Mouse (Mus musculus) heart, embryonic 15.5 days (tissue): ENCODE data around the gene Klf1. TPM values are rescaled to one million over a fixed set of nuclear protein-coding genes. Genes with fewer than 3 reads are reported as not detected.
A peak's percentile ranks its signal among the peaks of the same experiment; 100 is the strongest.

Source experiments
- ATAC-seq: fragments of 200-750 bp; cut with Nextera tagmentation; replicated peaks from 2 replicates; pipeline ENCODE4 v1.8.0; 2017; ENCODE audit warnings: low read depth, moderate TSS enrichment; ENCODE audit not compliant: insufficient number of reproducible peaks, insufficient read depth, low FRiP score
- H3K27ac ChIP-seq: fragments of 300-500 bp; sonication (generic); 2 replicates; pipeline ENCODE4 v1.5.1; 2015; ENCODE audit warnings: mild to moderate bottlenecking, inconsistent platforms
- H3K27me3 ChIP-seq: fragments of 300-500 bp; sonication (generic); 2 replicates; pipeline ENCODE4 v1.6.1; 2015; ENCODE audit warnings: inconsistent platforms
- H3K36me3 ChIP-seq: fragments of 300-500 bp; sonication (generic); 2 replicates; pipeline ENCODE4 v1.6.1; 2015; ENCODE audit warnings: mild to moderate bottlenecking, inconsistent platforms
- H3K4me1 ChIP-seq: fragments of 300-500 bp; sonication (generic); replicated peaks from 2 replicates; pipeline ENCODE4 v1.6.1; 2015; ENCODE audit warnings: inconsistent platforms
- H3K4me2 ChIP-seq: fragments of 300-500 bp; sonication (generic); 2 replicates; pipeline ENCODE4 v1.6.1; 2015; ENCODE audit warnings: inconsistent platforms, mild to moderate bottlenecking, moderate library complexity
- H3K4me3 ChIP-seq: fragments of 300-500 bp; sonication (generic); 2 replicates; pipeline ENCODE4 v1.5.1; 2015; ENCODE audit warnings: mild to moderate bottlenecking, inconsistent platforms
- H3K9ac ChIP-seq: fragments of 300-500 bp; sonication (generic); 2 replicates; pipeline ENCODE4 v1.6.1; 2015; ENCODE audit warnings: mild to moderate bottlenecking, inconsistent platforms
- H3K9me3 ChIP-seq: fragments of 300-500 bp; sonication (generic); replicated peaks from 2 replicates; pipeline ENCODE4 v1.6.1; 2016; ENCODE audit warnings: inconsistent platforms
- WGBS: fragments of 180-500 bp; shearing (Covaris S2); methylation state at CpG from one replicate; pipeline ENCODE4 v1.1.7; 2015; ENCODE audit warnings: mixed read lengths; 5-methylcytosine and 5-hydroxymethylcytosine counted together
- polyA plus RNA-seq: library from polyadenylated mRNA; unstranded; fragments of >200 nt; fragmentation: Nextera tagmentation; extraction: Ambion mirVana; gene quantifications from 2 replicates; pipeline ENCODE4 v1.2.1, GENCODE M21; 2015

Klf1 gene
- polyA plus RNA-seq, 1 experiment from 2014 or later, result 1.1 TPM

DNA sequence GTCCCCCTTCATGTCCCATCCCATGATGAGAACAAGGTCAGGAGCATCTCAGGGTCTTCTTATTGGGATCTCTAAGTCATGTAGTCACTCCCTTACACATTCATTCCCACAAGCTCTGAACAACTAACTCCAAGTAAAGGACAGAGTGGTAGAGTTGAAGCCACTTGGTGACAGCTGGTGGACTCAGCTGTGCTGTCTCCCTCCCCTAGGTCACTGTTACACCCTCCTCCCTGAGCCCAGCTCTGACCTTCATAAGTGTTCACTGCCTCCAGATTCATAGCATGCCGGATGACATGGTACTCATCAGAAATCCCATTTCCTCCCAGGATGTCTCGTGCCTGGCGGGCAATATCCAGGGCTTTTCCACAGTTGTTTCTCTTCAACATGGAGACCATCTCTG, 13.4 kb upstream of the Klf1 start:
- Histone ChIP-seq H3K36me3 (peaks cover 25% of the 10 kb centered on the region), H3K4me2 (no peak overlapping the region), H3K27ac (no peak overlapping the region), H3K4me3 (no peak overlapping the region), H3K27me3 (no peaks in the 10 kb centered on the region), H3K4me1 (peaks cover 7% of the 10 kb centered on the region), H3K9ac (no peak overlapping the region), H3K9me3 (no peaks in the 10 kb centered on the region)
- ATAC-seq, result no peak
- WGBS, result 90% methylated on average over 3 of the region's 3 CpGs

DNA sequence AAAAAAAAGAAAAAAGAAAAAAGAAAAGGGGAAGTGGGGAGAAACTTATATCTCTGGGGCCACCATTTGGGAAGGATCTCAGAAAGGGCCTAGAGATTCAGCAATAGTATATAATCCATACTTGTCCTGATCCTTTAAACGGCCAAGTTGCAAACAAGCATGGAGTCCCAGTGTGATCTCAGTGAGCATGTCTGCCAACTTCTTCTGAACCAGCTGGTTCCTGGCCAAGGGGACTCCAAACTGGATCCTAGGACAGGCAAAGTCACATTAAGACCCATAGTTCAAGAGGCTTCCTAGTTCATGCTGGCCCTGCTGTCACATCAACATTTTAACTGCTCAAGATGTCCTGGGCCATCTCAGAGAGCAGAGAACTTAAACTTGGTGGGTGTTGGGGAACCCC, 12.6 kb upstream of the Klf1 start:
- H3K27me3 ChIP-seq, result no peaks in the 10 kb centered on the region
- 93% methylated on average over 1 of the region's 1 CpGs for WGBS
- no peak for ATAC-seq

DNA sequence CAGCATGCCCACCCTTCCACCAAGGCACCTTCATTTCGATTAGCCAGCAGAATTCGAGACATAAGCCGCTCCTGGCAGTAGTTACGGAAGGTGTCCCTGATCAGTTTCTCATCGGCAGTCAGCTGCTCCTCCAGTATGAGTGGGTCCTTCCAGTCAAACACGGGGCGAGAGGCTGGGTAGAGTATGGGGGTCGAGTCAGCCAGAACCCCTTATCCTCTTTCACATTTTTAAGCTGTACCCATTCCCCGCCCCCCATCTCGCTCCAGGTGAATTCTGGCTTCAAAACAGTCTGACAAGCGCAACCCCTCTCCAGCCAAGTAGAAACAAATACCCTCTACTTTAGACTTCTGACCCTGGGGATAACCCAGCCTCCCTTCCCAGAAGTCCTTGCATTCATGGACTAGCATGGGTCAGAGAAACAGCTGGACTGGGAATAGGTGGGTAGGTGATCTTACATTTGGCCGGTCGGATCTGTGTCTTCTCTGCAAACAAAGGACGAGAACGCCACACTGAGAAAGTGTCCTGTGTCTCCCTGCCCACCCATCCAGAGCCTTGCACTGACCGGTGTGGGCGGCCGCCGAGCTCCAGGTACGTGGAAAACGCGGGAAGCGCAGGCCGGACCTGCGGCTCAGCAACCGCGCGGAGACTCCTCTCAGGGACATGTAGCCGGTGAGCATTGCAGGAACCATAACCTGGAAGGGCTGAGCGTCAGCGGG, 8.6 kb upstream of the Klf1 start:
- WGBS, result 10% methylated on average over 31 of the region's 31 CpGs
- H3K27ac ChIP-seq, result no peak overlapping the region; the same call in 1 of the 2 replicates

More for the DNA sequence above, 12.6 kb upstream of the Klf1 start:
- H3K4me3 ChIP-seq, result no peak overlapping the region
- H3K4me2 ChIP-seq, result no peak overlapping the region
- H3K9me3 ChIP-seq, result no peaks in the 10 kb centered on the region
- peaks cover 10% of the 10 kb centered on the region for H3K4me1 ChIP-seq
- no peak overlapping the region for H3K9ac ChIP-seq
- H3K27ac ChIP-seq, result no peak overlapping the region
- peaks cover 25% of the 10 kb centered on the region for H3K36me3 ChIP-seq

DNA sequence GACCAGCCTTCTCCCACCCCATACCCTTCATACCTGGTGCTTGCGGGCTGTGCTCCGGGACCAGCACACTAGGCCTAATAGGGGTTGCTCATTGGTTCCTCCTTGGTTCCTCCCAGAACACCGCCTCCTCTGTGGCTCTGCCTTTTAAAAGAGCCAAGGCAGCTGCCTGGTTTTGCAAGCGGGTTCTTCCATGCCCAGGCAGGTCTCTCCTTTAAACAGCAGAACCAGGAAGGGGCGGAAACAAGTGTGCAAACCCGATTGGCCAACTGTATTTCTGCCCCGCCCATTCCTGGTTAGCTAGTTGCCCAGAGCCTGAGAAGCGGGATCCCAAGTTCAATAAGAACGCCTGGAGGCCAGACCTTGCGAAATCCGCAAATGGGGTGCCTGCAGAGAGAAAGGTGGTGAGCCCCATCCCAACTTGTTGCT, 8.0 kb upstream of the Klf1 start, which contains the start of gene Gcdh:
TSS of gene Gcdh (minus strand) at position 213 of the 426 bp plus-strand sequence.
- 0% methylated on average over 11 of the region's 11 CpGs for WGBS
- Histone ChIP-seq H3K9me3 (no peaks in the 10 kb centered on the region), H3K27ac (no peak within 1 kb of the TSS; the same call in 1 of the 2 replicates), H3K4me1 (peaks cover 16% of the 10 kb centered on the region), H3K4me3 (peak within 1 kb of the TSS; percentile 76), H3K9ac (peak within 1 kb of the TSS; percentile 75), H3K4me2 (peak within 1 kb of the TSS; percentile 87), H3K36me3 (peaks cover 9% of the 10 kb centered on the region; the same call in 1 of the 2 replicates), H3K27me3 (no peaks in the 10 kb centered on the region)
- ATAC-seq, result peak; percentile 98

More for the DNA sequence above, 8.6 kb upstream of the Klf1 start:
- no peaks in the 10 kb centered on the region for H3K9me3 ChIP-seq
- peaks cover 16% of the 10 kb centered on the region for H3K4me1 ChIP-seq
- peak overlapping the region; percentile 87 for H3K4me2 ChIP-seq
- peak overlapping the region; percentile 76 for H3K4me3 ChIP-seq
- peak; percentile 40 for ATAC-seq
- no peaks in the 10 kb centered on the region for H3K27me3 ChIP-seq
- H3K36me3 ChIP-seq, result peaks cover 9% of the 10 kb centered on the region; the same call in 1 of the 2 replicates
- H3K9ac ChIP-seq, result peak overlapping the region; percentile 75

DNA sequence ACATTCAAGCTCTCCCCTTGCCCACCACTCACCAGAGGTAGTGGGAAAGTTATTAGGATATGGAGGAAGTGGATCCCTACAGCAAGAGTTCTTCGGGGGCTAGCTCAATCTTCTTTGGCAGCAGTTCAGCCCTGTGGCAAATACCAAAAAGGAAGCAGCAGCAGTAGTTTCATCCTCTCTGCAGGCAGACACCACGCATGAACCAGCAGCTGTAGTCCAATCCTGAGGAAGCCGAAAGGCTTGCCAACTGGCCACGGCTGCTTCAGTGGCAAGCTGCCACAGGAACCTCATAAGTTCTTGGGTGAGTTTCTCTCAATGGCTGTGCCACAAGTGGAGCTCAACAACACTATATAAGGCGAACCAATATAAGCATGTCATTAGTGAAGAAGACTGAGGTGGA, 5.8 kb upstream of the Klf1 start:
- Histone ChIP-seq H3K4me3 (no peak overlapping the region), H3K36me3 (peaks cover 3% of the 10 kb centered on the region; the same call in 1 of the 2 replicates), H3K27me3 (0 out of 2 replicates have a peak, but pooled peaks cover 8% of the 10 kb centered on the region), H3K9ac (no peak overlapping the region), H3K9me3 (no peaks in the 10 kb centered on the region), H3K4me2 (no peak overlapping the region), H3K4me1 (peaks cover 16% of the 10 kb centered on the region), H3K27ac (no peak overlapping the region)
- ATAC-seq, result no peak
- WGBS, result 79% methylated on average over 5 of the region's 5 CpGs

DNA sequence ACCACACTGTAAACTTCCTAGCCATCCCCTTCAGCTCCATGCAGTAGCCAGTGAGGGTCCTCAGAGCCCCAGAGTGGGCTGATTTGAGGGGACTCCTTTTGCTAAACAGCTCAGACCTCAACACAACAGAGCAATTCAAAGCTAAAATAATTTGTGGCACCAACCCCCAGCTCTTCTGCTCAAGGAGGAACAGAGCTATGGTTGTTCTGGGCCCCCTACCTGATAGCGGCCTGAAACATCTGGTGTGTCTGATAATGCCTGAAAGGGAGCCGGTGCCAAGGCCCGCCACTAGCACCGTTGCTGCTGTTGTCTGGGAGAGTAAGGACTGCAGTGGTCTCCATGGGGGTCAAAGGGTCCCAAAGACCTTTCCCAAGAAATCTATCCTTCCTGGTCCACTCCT, 657 bp upstream of the Klf1 start:
- H3K27ac ChIP-seq, result no peak overlapping the region
- H3K9me3 ChIP-seq, result no peaks in the 10 kb centered on the region
- no peaks in the 10 kb centered on the region for H3K36me3 ChIP-seq
- H3K27me3 ChIP-seq, result peaks cover 13% of the 10 kb centered on the region
- H3K4me3 ChIP-seq, result no peak overlapping the region
- WGBS, result 35% methylated on average over 4 of the region's 4 CpGs
- H3K4me1 ChIP-seq, result peaks cover 14% of the 10 kb centered on the region
- H3K4me2 ChIP-seq, result no peak overlapping the region; the same call in 1 of the 2 replicates
- no peak overlapping the region for H3K9ac ChIP-seq
- ATAC-seq, result no peak

DNA sequence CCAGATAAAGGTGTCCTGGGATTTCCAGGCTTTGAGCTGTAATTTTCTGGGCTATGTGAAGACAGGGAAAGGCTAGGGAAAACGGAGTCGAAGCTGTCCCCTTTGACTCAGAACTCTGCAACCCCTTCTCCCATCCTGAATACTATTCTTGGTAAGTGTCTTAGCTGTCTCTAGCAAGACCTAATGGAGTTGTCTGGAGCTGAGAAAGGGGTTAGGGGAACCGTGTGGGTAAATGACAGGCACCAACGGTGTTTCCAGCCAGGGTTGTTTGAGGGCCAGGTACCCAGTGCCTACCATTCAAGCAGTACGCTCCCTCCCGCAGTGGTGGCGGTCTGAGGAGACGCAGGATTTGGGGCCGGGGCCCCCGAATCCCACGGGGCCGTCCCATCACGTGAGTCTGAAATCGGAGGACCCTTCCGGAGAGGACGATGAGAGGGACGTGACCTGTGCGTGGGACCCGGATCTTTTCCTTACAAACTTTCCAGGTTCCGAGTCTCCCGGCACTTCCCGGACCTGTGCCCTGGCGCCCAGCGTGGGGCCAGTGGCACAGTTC, 715 bp downstream of the Klf1 start:
- peak overlapping the region; percentile 69 for H3K4me3 ChIP-seq
- WGBS, result 6% methylated on average over 24 of the region's 24 CpGs
- H3K4me1 ChIP-seq, result peaks cover 14% of the 10 kb centered on the region
- ATAC-seq, result peak; percentile 24; the same call in 1 of the 2 replicates
- H3K36me3 ChIP-seq, result no peaks in the 10 kb centered on the region
- H3K27ac ChIP-seq, result no peak overlapping the region; the same call in 1 of the 2 replicates
- peak overlapping the region; percentile 99 for H3K4me2 ChIP-seq
- no peaks in the 10 kb centered on the region for H3K9me3 ChIP-seq
- peaks cover 13% of the 10 kb centered on the region for H3K27me3 ChIP-seq
- peak overlapping the region; percentile 83 for H3K9ac ChIP-seq

DNA sequence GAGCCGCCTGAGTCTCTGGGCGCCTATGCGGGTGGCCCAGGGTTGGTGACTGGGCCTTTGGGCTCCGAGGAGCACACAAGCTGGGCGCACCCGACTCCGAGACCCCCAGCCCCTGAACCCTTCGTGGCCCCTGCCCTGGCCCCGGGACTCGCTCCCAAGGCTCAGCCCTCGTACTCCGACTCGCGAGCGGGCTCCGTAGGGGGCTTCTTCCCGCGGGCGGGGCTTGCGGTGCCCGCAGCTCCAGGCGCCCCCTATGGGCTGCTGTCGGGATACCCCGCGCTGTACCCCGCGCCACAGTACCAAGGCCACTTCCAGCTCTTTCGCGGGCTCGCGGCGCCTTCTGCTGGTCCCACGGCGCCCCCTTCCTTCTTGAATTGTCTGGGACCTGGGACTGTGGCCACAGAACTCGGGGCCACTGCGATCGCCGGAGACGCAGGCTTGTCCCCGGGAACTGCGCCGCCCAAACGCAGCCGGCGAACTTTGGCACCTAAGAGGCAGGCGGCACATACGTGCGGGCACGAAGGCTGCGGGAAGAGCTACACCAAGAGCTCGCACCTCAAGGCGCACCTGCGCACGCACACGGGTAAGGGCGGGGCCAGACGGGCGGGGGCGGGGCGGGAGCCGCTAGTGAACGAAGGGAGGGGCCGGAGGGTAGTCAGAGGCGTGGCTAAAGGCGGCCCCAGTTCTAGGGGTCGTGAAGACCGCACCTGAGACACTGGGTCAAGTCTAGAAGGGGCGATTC, 1.4 kb downstream of the Klf1 start:
- WGBS, result under 1% methylated on average over 68 of the region's 68 CpGs
- H3K9me3 ChIP-seq, result no peaks in the 10 kb centered on the region
- H3K4me1 ChIP-seq, result peaks cover 14% of the 10 kb centered on the region
- no peaks in the 10 kb centered on the region for H3K36me3 ChIP-seq
- H3K9ac ChIP-seq, result peak overlapping the region; percentile 83
- peaks cover 13% of the 10 kb centered on the region for H3K27me3 ChIP-seq
- ATAC-seq, result peak; percentile 87
- H3K27ac ChIP-seq, result peak overlapping the region; percentile 46
- peak overlapping the region; percentile 69 for H3K4me3 ChIP-seq
- H3K4me2 ChIP-seq, result peak overlapping the region; percentile 99

DNA sequence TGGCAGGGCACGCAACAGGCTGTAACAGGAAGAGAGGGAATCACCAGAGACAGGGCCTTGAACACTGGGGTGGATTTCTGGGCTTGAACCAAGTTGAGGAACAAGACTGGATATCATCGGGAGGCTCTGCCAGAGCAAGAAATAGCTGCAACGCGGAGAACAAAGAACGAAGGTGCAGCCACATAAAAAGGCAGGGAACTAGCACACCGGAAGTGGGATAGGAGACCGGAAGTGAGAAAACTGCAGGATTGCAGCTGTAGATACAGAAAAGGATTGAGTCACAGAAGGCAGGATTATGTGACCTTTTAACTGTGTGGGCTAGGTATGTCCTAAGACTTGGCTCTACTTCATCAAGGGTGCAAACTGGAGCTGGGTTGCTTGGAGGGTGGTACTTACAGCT, 2.6 kb downstream of the Klf1 start:
- Histone ChIP-seq H3K27me3 (peaks cover 20% of the 10 kb centered on the region), H3K9ac (no peak overlapping the region), H3K4me1 (peaks cover 22% of the 10 kb centered on the region), H3K4me2 (no peak overlapping the region), H3K9me3 (no peaks in the 10 kb centered on the region), H3K27ac (no peak overlapping the region), H3K4me3 (no peak overlapping the region), H3K36me3 (no peaks in the 10 kb centered on the region)
- ATAC-seq, result no peak
- WGBS, result 76% methylated on average over 7 of the region's 7 CpGs

DNA sequence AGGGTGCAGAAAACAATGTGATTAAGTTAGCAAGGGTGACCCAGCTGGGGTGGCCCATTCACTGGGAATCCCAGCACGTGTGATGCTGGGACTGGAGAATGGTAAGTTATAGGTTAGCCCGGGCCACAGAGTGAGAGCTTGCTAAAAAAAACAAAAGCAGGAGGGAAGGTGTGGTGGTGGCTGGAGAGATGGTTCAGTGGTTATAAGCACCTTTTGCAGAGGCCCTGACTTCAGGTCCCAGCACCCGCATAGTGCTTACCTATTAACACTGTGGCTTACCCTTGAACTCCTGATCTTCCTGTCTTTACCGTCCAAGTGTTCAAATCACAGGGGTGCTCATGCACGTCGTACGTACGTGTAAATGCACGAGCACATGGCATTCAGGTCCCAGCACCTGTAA, 5.3 kb downstream of the Klf1 start:
- no peak for ATAC-seq
- WGBS, result 90% methylated on average over 9 of the region's 9 CpGs
- no peak overlapping the region for H3K4me2 ChIP-seq
- H3K27ac ChIP-seq, result no peak overlapping the region
- H3K9ac ChIP-seq, result no peak overlapping the region
- no peaks in the 10 kb centered on the region for H3K36me3 ChIP-seq
- H3K9me3 ChIP-seq, result no peaks in the 10 kb centered on the region
- H3K27me3 ChIP-seq, result peaks cover 34% of the 10 kb centered on the region
- H3K4me1 ChIP-seq, result peaks cover 22% of the 10 kb centered on the region
- no peak overlapping the region for H3K4me3 ChIP-seq

DNA sequence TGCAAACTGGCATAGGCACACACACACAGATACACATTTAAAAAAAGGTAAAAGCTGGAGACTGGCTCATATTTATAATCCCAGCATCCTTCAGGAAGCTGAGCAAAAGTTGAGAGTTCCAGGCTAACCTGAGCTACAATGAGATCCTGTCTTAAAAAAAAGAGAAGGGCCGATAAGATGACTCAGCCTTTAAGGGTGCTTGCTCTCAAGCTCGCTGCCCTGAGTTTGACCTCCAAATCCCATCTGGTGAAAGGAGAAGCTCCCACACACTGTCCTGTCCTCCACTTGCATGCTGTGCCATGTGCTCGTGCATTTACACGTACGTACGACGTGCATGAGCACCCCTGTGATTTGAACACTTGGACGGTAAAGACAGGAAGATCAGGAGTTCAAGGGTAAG, 5.8 kb downstream of the Klf1 start:
- WGBS, result 65% methylated on average over 8 of the region's 8 CpGs
- no peak overlapping the region for H3K4me2 ChIP-seq

More for the DNA sequence above, 5.8 kb downstream of the Klf1 start:
- H3K9me3 ChIP-seq, result no peaks in the 10 kb centered on the region
- no peak overlapping the region for H3K27ac ChIP-seq
- ATAC-seq, result no peak
- H3K27me3 ChIP-seq, result peaks cover 38% of the 10 kb centered on the region
- no peak overlapping the region for H3K9ac ChIP-seq
- H3K4me1 ChIP-seq, result peaks cover 22% of the 10 kb centered on the region
- H3K4me3 ChIP-seq, result no peak overlapping the region
- no peaks in the 10 kb centered on the region for H3K36me3 ChIP-seq
